25 mouse cellular contexts compared by ENCODE assay signal in genomic region chr6:117353091-117353490, GRCm38 (mm10).
DNase-seq lines count a peak whose midpoint lies in the region; ATAC-seq and TF ChIP-seq lines count a peak whose summit lies in the region.
"Had no signal": no experiment of that assay in that cellular context is flagged by ENCODE, and none has a peak within 500 bp of the region (broad histone marks: within the 10 kb centered on the region; RNA-seq: fewer than 3 reads in every experiment).

No protein-coding gene starts in this region.

- no peaks in the 10 kb centered on the region for H3K9me3 ChIP-seq in heart, embryonic 10.5 days
- H3K9me3 ChIP-seq in hindbrain, postnatal 0 days (ENCODE audit: low read length) = no peaks in the 10 kb centered on the region
- H3K9me3 ChIP-seq: kidney, embryonic 15.5 days; limb, embryonic 13.5 days; lung, embryonic 15.5 days; midbrain, embryonic 10.5 days; midbrain, embryonic 15.5 days; neural tube, embryonic 15.5 days had no signal

- no peaks in the 10 kb centered on the region for H3K4me1 ChIP-seq in heart, embryonic 10.5 days
- H3K4me1 ChIP-seq in hindbrain, postnatal 0 days (ENCODE audit: insufficient read depth, low read length) = no peaks in the 10 kb centered on the region
- H3K4me1 ChIP-seq: forebrain, embryonic 13.5 days; kidney, embryonic 15.5 days; limb, embryonic 13.5 days; lung, embryonic 15.5 days; midbrain, embryonic 10.5 days; midbrain, embryonic 15.5 days; neural tube, embryonic 15.5 days had no signal

- no peak overlapping the region for H3K4me2 ChIP-seq in hindbrain, postnatal 0 days (ENCODE audit: low read depth, low read length)
- H3K4me2 ChIP-seq: forebrain, embryonic 13.5 days; hindbrain, embryonic 14.5 days; kidney, embryonic 15.5 days; limb, embryonic 13.5 days; liver, embryonic 11.5 days; lung, embryonic 15.5 days; midbrain, embryonic 15.5 days; neural tube, embryonic 15.5 days had no signal

- DNase-seq in cerebellum, adult 11-12 months = peak; percentile 4
- DNase-seq in cerebellum, adult 8-10 months = no peak
- no peak for DNase-seq in gastrocnemius, adult 2 months
- DNase-seq in gastrocnemius, postnatal 25 days = no peak
- peak; percentile 46 to 74 for DNase-seq in heart, adult 9 months (ENCODE audit: low spot score in 2 of 2)
- no peak for DNase-seq in heart, embryonic 10.5 days (ENCODE audit: low spot score)
- DNase-seq in cerebellum, postnatal 36 days = peak; percentile 18 to 24
- no peak for DNase-seq in hindbrain, postnatal 0 days (ENCODE audit: low spot score)
- DNase-seq: adrenal gland, postnatal 14 days; kidney, adult 11 months; kidney, postnatal 25 days; thymus, adult 18-20 months; thymus, postnatal 25 days had no signal

- no peak for TF ChIP-seq CTCF in gastrocnemius, adult 2 months (IDR thresholded peaks at IDR 0.05)
- TF ChIP-seq CTCF in hindbrain, postnatal 0 days (IDR thresholded peaks at IDR 0.05; ENCODE audit: low read depth) = no peak

- H3K36me3 ChIP-seq in heart, embryonic 10.5 days = no peaks in the 10 kb centered on the region
- no peaks in the 10 kb centered on the region for H3K36me3 ChIP-seq in hindbrain, postnatal 0 days (ENCODE audit: insufficient read depth, low read length)
- H3K36me3 ChIP-seq: G1E; kidney, embryonic 15.5 days; limb, embryonic 13.5 days; lung, embryonic 15.5 days; midbrain, embryonic 10.5 days; midbrain, embryonic 15.5 days; neural tube, embryonic 15.5 days had no signal

- 90% methylated on average over 3 of the region's 3 CpGs for WGBS in heart, embryonic 10.5 days
- WGBS in hindbrain, postnatal 0 days = 83% methylated on average over 3 of the region's 3 CpGs

- peak overlapping the region; percentile 20 for H3K27ac ChIP-seq in gastrocnemius, adult 2 months
- no peak overlapping the region for H3K27ac ChIP-seq in heart, embryonic 10.5 days
- H3K27ac ChIP-seq in hindbrain, postnatal 0 days = no peak overlapping the region
- H3K27ac ChIP-seq: forebrain, embryonic 13.5 days; hindbrain, embryonic 14.5 days; kidney, embryonic 15.5 days; limb, embryonic 13.5 days; lung, embryonic 15.5 days; midbrain, embryonic 10.5 days; midbrain, embryonic 15.5 days; neural tube, embryonic 15.5 days; stomach, postnatal 0 days had no signal

- intact Hi-C loops in gastrocnemius, adult 2 months (cut with DNase I) = no loop called here

- H3K4me3 ChIP-seq in gastrocnemius, adult 2 months = no peak overlapping the region
- no peak overlapping the region for H3K4me3 ChIP-seq in heart, embryonic 10.5 days
- no peak overlapping the region for H3K4me3 ChIP-seq in hindbrain, postnatal 0 days (ENCODE audit: low read length)
- H3K4me3 ChIP-seq: forebrain, embryonic 13.5 days; kidney, embryonic 15.5 days; limb, embryonic 13.5 days; lung, embryonic 15.5 days; midbrain, embryonic 10.5 days; midbrain, embryonic 15.5 days; neural tube, embryonic 15.5 days had no signal

- ATAC-seq in hindbrain, postnatal 0 days = no peak
- ATAC-seq: forebrain, embryonic 13.5 days; inflammation-experienced regulatory T-cells, adult 6 months; midbrain, embryonic 15.5 days had no signal

- no peaks in the 10 kb centered on the region for H3K27me3 ChIP-seq in heart, embryonic 10.5 days (ENCODE audit: insufficient read depth, poor library complexity, severe bottlenecking)
- H3K27me3 ChIP-seq in hindbrain, postnatal 0 days (ENCODE audit: insufficient read depth, low read length) = no peaks in the 10 kb centered on the region
- H3K27me3 ChIP-seq: forebrain, embryonic 13.5 days; kidney, embryonic 15.5 days; limb, embryonic 13.5 days; lung, embryonic 15.5 days; midbrain, embryonic 15.5 days; neural tube, embryonic 15.5 days had no signal

- H3K9ac ChIP-seq in hindbrain, postnatal 0 days (replicated peaks; ENCODE audit: low read length) = no peak overlapping the region
- H3K9ac ChIP-seq: forebrain, embryonic 13.5 days; hindbrain, embryonic 14.5 days; kidney, embryonic 15.5 days; limb, embryonic 13.5 days; lung, embryonic 15.5 days; midbrain, embryonic 15.5 days; neural tube, embryonic 15.5 days had no signal

Comparison
In these comparisons a context has a peak if more than half of its experiments do, and no peak if none do; other contexts are left out.
1. DNase-seq: peak in cerebellum, adult 11-12 months (single experiment), heart, adult 9 months (2 of 2) and cerebellum, postnatal 36 days (2 of 2); none in cerebellum, adult 8-10 months (single experiment), gastrocnemius, adult 2 months (single experiment), gastrocnemius, postnatal 25 days (single experiment), heart, embryonic 10.5 days (single experiment) and hindbrain, postnatal 0 days (single experiment).